Mouse (Mus musculus): Measurements from ENCODE around the gene Fes. TPM values are rescaled to one million over a fixed set of nuclear protein-coding genes. Genes with fewer than 3 reads are reported as not detected.

Gene Fes
- polyA plus RNA-seq, 1 experiment from 2014 or later, result 11.8 TPM

- peaks cover 19% of the 10 kb centered on the region for H3K4me1 ChIP-seq
- H3K4me3 ChIP-seq, result peak within 1 kb of the TSS; percentile 92
- peak; percentile 81 for ATAC-seq (ENCODE audit: low FRiP score)
- H3K9me3 ChIP-seq (replicated peaks), result no peaks in the 10 kb centered on the region
- WGBS, result 1% methylated on average over 50 of the region's 86 CpGs
- peak within 1 kb of the TSS; percentile 84 for H3K27ac ChIP-seq
- H3K27me3 ChIP-seq, result no peaks in the 10 kb centered on the region; the same call in 1 of the 2 replicates
- H3K36me3 ChIP-seq, result peaks cover 25% of the 10 kb centered on the region
- peak within 1 kb of the TSS; percentile 74 for H3K4me2 ChIP-seq (replicated peaks)
- peak within 1 kb of the TSS; percentile 97 for H3K9ac ChIP-seq
These were observed 16.6 kb downstream of the Fes start, which contains the start of gene Man2a2 for GRCm38 (mm10) chr7:80371041-80371751. Gene Man2a2, minus strand, starts transcription at chr7:80371375.

DNA sequence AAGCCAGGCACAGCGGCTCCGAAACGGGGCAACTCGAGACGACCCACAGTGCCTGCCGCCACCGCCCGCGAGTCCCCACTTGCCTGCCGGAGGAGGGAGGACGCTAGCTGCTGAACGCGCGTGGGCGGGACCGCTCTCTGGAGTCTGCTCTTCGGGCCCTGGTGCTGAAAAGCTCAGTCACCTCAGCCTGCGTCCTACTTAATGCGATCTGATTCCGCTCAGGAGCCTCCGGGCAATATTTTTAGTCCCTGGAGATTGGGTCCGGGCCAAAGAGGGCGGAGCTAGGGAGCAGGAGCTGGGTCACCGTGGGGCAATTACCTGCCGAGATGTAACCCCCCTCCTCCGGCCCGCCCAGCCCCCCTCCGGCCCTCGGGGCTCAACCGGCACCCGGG, 17.1 kb downstream of the Fes start:
- Histone ChIP-seq H3K27me3 (no peaks in the 10 kb centered on the region; the same call in 1 of the 2 replicates), H3K27ac (peak overlapping the region; percentile 84), H3K9ac (peak overlapping the region; percentile 97), H3K4me1 (peaks cover 16% of the 10 kb centered on the region), H3K36me3 (peaks cover 31% of the 10 kb centered on the region), H3K9me3 (replicated peaks) (no peaks in the 10 kb centered on the region), H3K4me3 (peak overlapping the region; percentile 92), H3K4me2 (replicated peaks) (peak overlapping the region; percentile 74)
- ATAC-seq (ENCODE audit: low FRiP score), result peak; percentile 59
- 0% methylated on average over 23 of the region's 31 CpGs for WGBS

DNA sequence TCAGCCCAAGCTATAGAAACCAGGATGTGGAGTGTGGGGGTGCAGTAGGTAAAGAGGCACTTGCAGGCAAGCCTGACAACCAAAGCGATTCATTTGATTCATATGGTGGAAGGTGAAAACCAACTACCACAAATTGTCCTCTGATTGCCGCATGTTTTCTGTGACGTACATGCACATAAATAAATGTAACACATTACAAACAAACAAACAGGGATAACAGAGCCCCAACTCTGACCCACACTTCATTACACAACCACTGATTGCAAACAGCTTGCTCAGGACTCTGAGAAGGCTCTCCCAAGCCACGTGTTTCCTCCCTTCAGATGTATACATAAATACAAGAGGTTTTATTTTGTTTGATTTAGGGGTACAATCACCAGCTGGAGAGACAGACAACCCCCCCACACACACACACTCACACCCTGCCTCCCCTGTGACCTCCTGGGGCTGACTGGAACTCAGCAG, 17.7 kb downstream of the Fes start:
- Histone ChIP-seq H3K27ac (peak overlapping the region; percentile 84; the same call in 1 of the 2 replicates), H3K4me3 (peak overlapping the region; percentile 92), H3K4me2 (replicated peaks) (peak overlapping the region; percentile 74), H3K36me3 (peaks cover 31% of the 10 kb centered on the region), H3K9me3 (replicated peaks) (no peaks in the 10 kb centered on the region), H3K27me3 (no peaks in the 10 kb centered on the region; the same call in 1 of the 2 replicates), H3K4me1 (peaks cover 16% of the 10 kb centered on the region), H3K9ac (peak overlapping the region; percentile 97)
- no peak for ATAC-seq (ENCODE audit: low FRiP score)
- WGBS, result 61% methylated on average over 4 of the region's 4 CpGs

GRCm38 (mm10) chr7:80369461-80369860, 18.3 kb downstream of the Fes start:
- Histone ChIP-seq H3K36me3 (peaks cover 36% of the 10 kb centered on the region), H3K9ac (peak overlapping the region; percentile 35; the same call in 1 of the 2 replicates), H3K4me2 (replicated peaks) (peak overlapping the region; percentile 74), H3K27ac (no peak overlapping the region), H3K9me3 (replicated peaks) (no peaks in the 10 kb centered on the region), H3K4me1 (peaks cover 16% of the 10 kb centered on the region), H3K4me3 (0 out of 2 replicates have a peak overlapping the region, but pooled peaks have one; percentile 92), H3K27me3 (no peaks in the 10 kb centered on the region; the same call in 1 of the 2 replicates)
- no peak for ATAC-seq (ENCODE audit: low FRiP score)
- WGBS, result 64% methylated on average over 5 of the region's 5 CpGs

GRCm38 (mm10) chr7:80368635-80369421, 18.9 kb downstream of the Fes start:
- peaks cover 16% of the 10 kb centered on the region for H3K4me1 ChIP-seq
- ATAC-seq (ENCODE audit: low FRiP score), result no peak
- no peaks in the 10 kb centered on the region; the same call in 1 of the 2 replicates for H3K27me3 ChIP-seq
- peak overlapping the region; percentile 74 for H3K4me2 ChIP-seq (replicated peaks)
- H3K9me3 ChIP-seq (replicated peaks), result no peaks in the 10 kb centered on the region
- no peak overlapping the region for H3K4me3 ChIP-seq
- WGBS, result 86% methylated on average over 20 of the region's 20 CpGs
- H3K36me3 ChIP-seq, result peaks cover 43% of the 10 kb centered on the region
- H3K27ac ChIP-seq, result no peak overlapping the region
- peak overlapping the region; percentile 35; the same call in 1 of the 2 replicates for H3K9ac ChIP-seq

- H3K27ac ChIP-seq, result no peak overlapping the region
- 85% methylated on average over 9 of the region's 9 CpGs for WGBS
- ATAC-seq (ENCODE audit: low FRiP score), result no peak
- H3K4me2 ChIP-seq (replicated peaks), result no peak overlapping the region
- H3K27me3 ChIP-seq, result no peaks in the 10 kb centered on the region
- peaks cover 16% of the 10 kb centered on the region for H3K4me1 ChIP-seq
- no peaks in the 10 kb centered on the region for H3K9me3 ChIP-seq (replicated peaks)
- peaks cover 51% of the 10 kb centered on the region for H3K36me3 ChIP-seq
- H3K9ac ChIP-seq, result no peak overlapping the region
- H3K4me3 ChIP-seq, result no peak overlapping the region
These were observed 19.7 kb downstream of the Fes start for GRCm38 (mm10) chr7:80368009-80368408.

DNA sequence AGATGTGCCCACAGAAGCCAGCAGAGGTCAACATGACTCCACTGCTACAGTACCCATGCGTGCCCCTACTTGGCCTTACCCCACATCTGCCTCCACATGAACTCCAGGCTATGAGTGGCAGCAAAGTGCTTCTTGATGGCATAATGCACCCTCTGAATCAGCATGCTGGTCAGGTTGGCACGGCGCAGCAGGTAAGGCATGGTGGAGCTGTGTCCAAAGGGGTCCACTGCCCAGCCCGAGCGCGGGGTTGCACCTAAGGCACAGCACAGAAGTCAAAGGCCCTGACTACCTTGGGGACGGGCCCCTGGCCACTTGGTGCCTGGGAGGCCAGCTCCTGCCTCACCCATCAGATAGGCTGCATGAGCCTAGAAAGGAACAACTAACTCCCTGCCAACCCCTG, 20.5 kb downstream of the Fes start:
- no peaks in the 10 kb centered on the region for H3K9me3 ChIP-seq (replicated peaks)
- WGBS, result 93% methylated on average over 7 of the region's 7 CpGs
- H3K27me3 ChIP-seq, result no peaks in the 10 kb centered on the region
- peaks cover 59% of the 10 kb centered on the region for H3K36me3 ChIP-seq
- peaks cover 16% of the 10 kb centered on the region for H3K4me1 ChIP-seq
- H3K9ac ChIP-seq, result no peak overlapping the region
- no peak overlapping the region for H3K4me3 ChIP-seq
- no peak overlapping the region for H3K27ac ChIP-seq
- ATAC-seq (ENCODE audit: low FRiP score), result no peak
- H3K4me2 ChIP-seq (replicated peaks), result no peak overlapping the region

GRCm38 (mm10) chr7:80365759-80366158, 22.0 kb downstream of the Fes start:
- Histone ChIP-seq H3K9me3 (replicated peaks) (no peaks in the 10 kb centered on the region), H3K4me3 (no peak overlapping the region), H3K27ac (no peak overlapping the region), H3K4me1 (peaks cover 16% of the 10 kb centered on the region), H3K9ac (no peak overlapping the region), H3K27me3 (no peaks in the 10 kb centered on the region), H3K4me2 (replicated peaks) (no peak overlapping the region), H3K36me3 (peaks cover 73% of the 10 kb centered on the region)
- WGBS, result 91% methylated on average over 2 of the region's 2 CpGs
- ATAC-seq (ENCODE audit: low FRiP score), result no peak

DNA sequence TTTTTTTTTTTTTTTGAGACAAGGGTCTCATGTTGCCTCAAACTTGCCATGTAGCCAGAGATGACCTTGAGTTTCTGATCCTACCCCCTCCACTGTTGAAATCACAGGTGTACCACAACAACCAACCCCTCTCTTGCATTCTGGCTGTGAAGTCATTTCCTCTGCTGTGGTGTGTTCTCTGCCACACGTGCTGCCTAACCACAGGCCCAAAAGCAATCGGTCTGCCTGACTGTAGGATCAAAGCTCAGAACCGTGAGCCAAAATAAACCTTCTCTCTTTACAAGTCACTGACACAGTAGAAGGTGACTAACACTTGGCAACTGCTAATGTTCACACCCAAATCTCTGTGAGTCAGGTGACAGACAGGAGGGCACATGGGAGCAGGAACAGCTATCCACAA, 27.3 kb downstream of the Fes start:
- Histone ChIP-seq H3K4me2 (replicated peaks) (no peak overlapping the region), H3K4me3 (no peak overlapping the region), H3K27ac (no peak overlapping the region), H3K36me3 (peaks cover 92% of the 10 kb centered on the region), H3K27me3 (no peaks in the 10 kb centered on the region), H3K9ac (no peak overlapping the region), H3K9me3 (replicated peaks) (no peaks in the 10 kb centered on the region), H3K4me1 (peaks cover 10% of the 10 kb centered on the region)
- ATAC-seq (ENCODE audit: low FRiP score), result no peak
- WGBS, result 71% methylated on average over 3 of the region's 3 CpGs

GRCm38 (mm10) chr7:80358039-80358438, 29.7 kb downstream of the Fes start:
- no peak overlapping the region for H3K4me2 ChIP-seq (replicated peaks)
- H3K9ac ChIP-seq, result no peak overlapping the region
- H3K36me3 ChIP-seq, result peaks cover 90% of the 10 kb centered on the region
- 75% methylated on average over 4 of the region's 4 CpGs for WGBS
- H3K4me1 ChIP-seq, result peaks cover 10% of the 10 kb centered on the region
- no peak overlapping the region for H3K4me3 ChIP-seq
- no peaks in the 10 kb centered on the region for H3K9me3 ChIP-seq (replicated peaks)
- no peak overlapping the region for H3K27ac ChIP-seq
- no peaks in the 10 kb centered on the region for H3K27me3 ChIP-seq
- ATAC-seq (ENCODE audit: low FRiP score), result no peak

GRCm38 (mm10) chr7:80357156-80357555, 30.6 kb downstream of the Fes start:
- Histone ChIP-seq H3K4me1 (peaks cover 10% of the 10 kb centered on the region), H3K27ac (no peak overlapping the region), H3K4me2 (replicated peaks) (no peak overlapping the region), H3K9me3 (replicated peaks) (no peaks in the 10 kb centered on the region), H3K4me3 (no peak overlapping the region), H3K9ac (no peak overlapping the region), H3K36me3 (peaks cover 90% of the 10 kb centered on the region), H3K27me3 (no peaks in the 10 kb centered on the region)
- ATAC-seq (ENCODE audit: low FRiP score), result peak; percentile 62; the same call in 1 of the 2 replicates
- 24% methylated on average over 8 of the region's 8 CpGs for WGBS

DNA sequence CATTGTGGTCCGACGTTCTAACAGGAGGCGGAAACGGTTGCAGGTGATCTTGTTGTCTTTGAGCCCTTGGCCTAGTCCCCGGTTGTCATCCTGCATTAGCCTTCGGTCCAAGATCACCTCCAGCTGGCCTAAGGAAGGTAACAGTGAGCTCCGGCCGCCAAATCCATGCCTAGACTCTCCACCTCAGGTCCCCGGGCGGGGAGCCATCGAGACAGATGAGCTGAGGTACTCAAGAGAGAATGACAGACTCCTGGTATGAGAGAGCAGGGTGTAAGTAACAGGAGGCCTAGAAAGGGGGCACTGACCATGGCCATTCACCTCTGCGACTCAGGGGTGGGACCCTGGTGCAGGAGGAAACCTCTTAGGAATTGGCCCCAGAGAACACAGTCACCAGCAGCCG, 31.4 kb downstream of the Fes start:
- H3K4me2 ChIP-seq (replicated peaks), result no peak overlapping the region
- H3K4me1 ChIP-seq, result peaks cover 10% of the 10 kb centered on the region
- H3K4me3 ChIP-seq, result no peak overlapping the region
- H3K9me3 ChIP-seq (replicated peaks), result no peaks in the 10 kb centered on the region
- no peak for ATAC-seq (ENCODE audit: low FRiP score)
- H3K9ac ChIP-seq, result no peak overlapping the region
- WGBS, result 84% methylated on average over 13 of the region's 13 CpGs
- H3K36me3 ChIP-seq, result peaks cover 87% of the 10 kb centered on the region
- H3K27me3 ChIP-seq, result no peaks in the 10 kb centered on the region
- peak overlapping the region; percentile 40; the same call in 1 of the 2 replicates for H3K27ac ChIP-seq

Measured in hindbrain, embryonic 12.5 days (tissue).